Mouse (Mus musculus) intestine, embryonic 16.5 days (tissue): ENCODE results near the gene Ino80b. TPM values are rescaled to one million over a fixed set of nuclear protein-coding genes. Genes with fewer than 3 reads are reported as not detected.
"Not testable (repeated sequence)": the region's sequence is repeated elsewhere in the genome, so short reads cannot be mapped to it uniquely, and the experiment has no call there.

Experiments used
- ATAC-seq: fragments of 200-750 bp; cut with Nextera tagmentation; 2 replicates; pipeline ENCODE4 v1.8.0; 2017; ENCODE audit warnings: moderate TSS enrichment, moderate library complexity
- H3K27ac ChIP-seq: fragments of 300-500 bp; sonication (generic); 2 replicates; pipeline ENCODE4 v1.5.1; 2014; ENCODE audit warnings: mild to moderate bottlenecking, low read length
- H3K27me3 ChIP-seq: fragments of 300-500 bp; sonication (generic); replicated peaks from 2 replicates; pipeline ENCODE4 v1.6.1; 2014; ENCODE audit warnings: low read length, control low read depth, mixed read lengths; ENCODE audit not compliant: control insufficient read depth, insufficient read depth
- H3K36me3 ChIP-seq: fragments of 300-500 bp; sonication (generic); 2 replicates; pipeline ENCODE4 v1.6.1; 2014; ENCODE audit warnings: low read length, control low read depth; ENCODE audit not compliant: control insufficient read depth, insufficient read depth
- H3K4me1 ChIP-seq: fragments of 300-500 bp; sonication (generic); 2 replicates; pipeline ENCODE4 v1.6.1; 2014; ENCODE audit warnings: low read length, control low read depth, mixed read lengths; ENCODE audit not compliant: control insufficient read depth, insufficient read depth
- H3K4me2 ChIP-seq: fragments of 300-500 bp; sonication (generic); 2 replicates; pipeline ENCODE4 v1.6.1; 2014; ENCODE audit warnings: low read depth, low read length, control low read depth
- H3K4me3 ChIP-seq: fragments of 300-500 bp; sonication (generic); 2 replicates; pipeline ENCODE4 v1.5.1; 2014; ENCODE audit warnings: mild to moderate bottlenecking, low read length
- H3K9ac ChIP-seq: fragments of 300-500 bp; sonication (generic); 2 replicates; pipeline ENCODE4 v1.6.1; 2014; ENCODE audit warnings: low read depth, low read length
- H3K9me3 ChIP-seq: fragments of 300-500 bp; sonication (generic); 2 replicates; pipeline ENCODE4 v1.6.1; 2016; ENCODE audit warnings: low read length, control low read depth; ENCODE audit not compliant: control insufficient read depth
- WGBS: fragments of 180-500 bp; shearing (Covaris S2); extraction: QIAGEN DNeasy Blood & Tissue Kit; methylation state at CpG from one replicate; pipeline ENCODE4 v1.1.7; 2014; 5-methylcytosine and 5-hydroxymethylcytosine counted together
- polyA plus RNA-seq: library from polyadenylated mRNA; unstranded; fragments of >200 nt; fragmentation: Nextera tagmentation; extraction: Ambion mirVana; gene quantifications from 2 replicates; pipeline ENCODE4 v1.2.1, GENCODE M21; 2015

The Ino80b gene
- polyA plus RNA-seq, 1 experiment from 2014 or later = 8.2 TPM

DNA sequence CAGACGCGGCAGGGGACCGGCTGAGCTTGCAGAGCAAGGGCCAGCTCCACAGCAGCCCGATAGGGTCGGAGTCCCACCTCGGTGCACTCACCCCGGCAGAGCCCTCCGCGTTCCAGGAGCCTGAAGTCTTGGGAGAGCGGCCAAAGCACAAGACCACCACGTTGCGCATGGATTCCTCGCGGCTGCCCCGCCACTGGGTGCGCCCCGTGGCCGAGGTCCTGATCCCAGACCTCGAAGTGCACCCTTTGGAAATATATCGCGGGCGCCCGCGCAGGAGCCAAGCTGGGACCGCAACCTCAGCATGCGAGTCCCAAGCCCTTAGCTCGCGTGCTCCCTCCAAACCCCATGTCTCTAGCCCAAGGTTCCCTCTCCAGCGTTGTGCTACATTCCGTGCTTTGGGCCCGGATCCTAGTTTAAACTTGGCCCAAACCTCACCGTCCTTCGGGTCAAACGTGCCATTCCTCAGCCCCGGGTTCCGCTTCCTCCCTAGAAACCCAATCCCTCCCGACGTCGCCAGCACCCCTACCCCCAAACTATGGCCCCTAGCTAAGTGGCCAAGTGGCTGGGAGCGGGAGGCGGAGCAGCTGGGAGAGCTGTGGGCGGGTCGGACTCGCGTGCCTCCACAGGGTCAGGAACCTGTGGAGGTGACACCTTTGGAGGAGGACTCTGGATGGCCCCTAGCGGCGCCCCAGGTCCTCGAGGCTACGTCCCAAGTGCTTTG lies 36.9 kb upstream of the Ino80b start:
- no peaks in the 10 kb centered on the region for H3K9me3 ChIP-seq
- under 1% methylated on average over 49 of the region's 49 CpGs for WGBS
- no peaks in the 10 kb centered on the region for H3K36me3 ChIP-seq
- peak overlapping the region; percentile 94 for H3K4me2 ChIP-seq
- peak; percentile 48 for ATAC-seq
- peak overlapping the region; percentile 68 for H3K9ac ChIP-seq
- peaks cover 13% of the 10 kb centered on the region; the same call in 1 of the 2 replicates for H3K27me3 ChIP-seq
- H3K4me1 ChIP-seq = peaks cover 13% of the 10 kb centered on the region
- no peak overlapping the region for H3K27ac ChIP-seq
- H3K4me3 ChIP-seq = peak overlapping the region; percentile 50

DNA sequence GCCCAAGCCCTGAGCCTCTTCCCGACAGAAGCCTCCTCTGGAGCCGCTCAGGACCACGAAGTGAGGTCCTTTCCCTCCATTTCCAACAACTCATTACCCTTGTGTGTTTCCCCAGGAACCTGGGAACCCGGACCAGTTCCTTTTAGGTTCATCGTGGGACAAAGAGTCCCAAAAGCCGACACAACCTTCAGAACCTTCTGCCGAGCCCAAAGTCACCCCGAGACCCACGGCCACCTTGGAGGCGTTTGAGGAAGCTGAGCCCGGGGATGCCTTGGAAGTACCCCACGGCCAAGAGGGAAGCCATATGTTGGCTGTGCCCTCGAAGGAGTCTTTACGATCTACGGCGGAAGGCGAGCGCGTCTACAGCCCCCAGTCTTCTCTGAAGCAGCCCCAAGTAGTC lies 36.2 kb upstream of the Ino80b start:
- no peak for ATAC-seq
- no peaks in the 10 kb centered on the region for H3K36me3 ChIP-seq
- H3K4me1 ChIP-seq = peaks cover 10% of the 10 kb centered on the region
- H3K9ac ChIP-seq = peak overlapping the region; percentile 68
- H3K27ac ChIP-seq = no peak overlapping the region
- H3K27me3 ChIP-seq = peaks cover 13% of the 10 kb centered on the region; the same call in 1 of the 2 replicates
- 16% methylated on average over 19 of the region's 19 CpGs for WGBS
- peak overlapping the region; percentile 94 for H3K4me2 ChIP-seq
- H3K4me3 ChIP-seq = peak overlapping the region; percentile 50
- no peaks in the 10 kb centered on the region for H3K9me3 ChIP-seq

DNA sequence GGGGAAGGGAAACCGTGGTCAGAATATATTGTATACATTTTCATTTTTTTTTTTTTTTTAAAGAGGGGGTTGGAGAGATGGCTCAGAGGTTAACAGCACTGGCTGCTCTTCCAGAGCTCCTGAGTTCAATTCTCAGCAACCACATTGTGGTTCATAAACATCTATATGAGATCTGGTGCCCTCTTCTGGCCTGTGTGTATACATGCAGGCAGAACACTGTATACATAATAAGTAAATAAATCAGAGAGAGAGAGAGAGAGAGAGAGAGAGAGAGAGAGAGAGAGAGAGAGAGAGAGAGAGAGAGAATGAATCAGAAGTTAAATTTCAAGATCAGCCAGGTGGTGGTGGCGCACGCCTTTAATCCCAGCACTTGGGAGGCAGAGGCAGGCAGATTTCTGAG lies 34.2 kb upstream of the Ino80b start:
- not testable (repeated sequence) for H3K4me3 ChIP-seq, H3K27ac ChIP-seq, H3K36me3 ChIP-seq, H3K9me3 ChIP-seq, H3K9ac ChIP-seq, ATAC-seq, H3K4me2 ChIP-seq
- WGBS = 18% methylated on average over 3 of the region's 3 CpGs
- Histone ChIP-seq H3K4me1 (peaks cover 14% of the 10 kb centered on the region), H3K27me3 (peaks cover 13% of the 10 kb centered on the region; the same call in 1 of the 2 replicates)

DNA sequence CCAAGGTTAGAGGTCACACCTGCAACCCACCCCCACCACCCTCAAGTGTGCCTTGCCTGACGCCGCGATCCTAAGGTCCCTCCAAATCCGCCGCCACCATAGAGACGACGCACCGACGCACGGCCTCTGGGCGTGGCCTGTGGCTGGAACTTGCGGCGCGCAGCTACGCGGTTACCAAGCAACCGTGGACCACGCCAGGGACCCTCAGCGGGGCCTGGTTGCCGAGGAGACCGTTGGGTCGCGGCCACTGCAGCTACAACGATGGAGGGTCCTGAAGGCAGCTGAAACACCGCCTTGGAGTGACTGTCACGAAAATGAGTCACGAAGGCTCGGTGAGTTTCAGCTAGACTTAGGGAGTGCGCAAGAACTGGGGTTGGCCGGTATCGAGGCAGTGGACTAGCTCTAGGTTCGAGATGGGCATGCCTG lies 31.0 kb upstream of the Ino80b start, which contains the start of the genes Wdr54 and 1700003E16Rik:
Wdr54 (minus strand) TSS at position 139 of the 426 bp plus-strand sequence.
1700003E16Rik (plus strand) TSS at position 146 of the 426 bp plus-strand sequence.
- Histone ChIP-seq H3K4me2 (peak within 1 kb of the TSS; percentile 91), H3K9ac (peak within 1 kb of the TSS; percentile 60), H3K36me3 (0 out of 2 replicates have a peak, but pooled peaks cover 3% of the 10 kb centered on the region), H3K27me3 (peaks cover 7% of the 10 kb centered on the region; the same call in 1 of the 2 replicates), H3K4me3 (peak within 1 kb of the TSS; percentile 64), H3K27ac (no peak within 1 kb of the TSS), H3K4me1 (peaks cover 3% of the 10 kb centered on the region; the same call in 1 of the 2 replicates), H3K9me3 (no peaks in the 10 kb centered on the region)
- ATAC-seq = peak; percentile 69
- 2% methylated on average over 32 of the region's 32 CpGs for WGBS

DNA sequence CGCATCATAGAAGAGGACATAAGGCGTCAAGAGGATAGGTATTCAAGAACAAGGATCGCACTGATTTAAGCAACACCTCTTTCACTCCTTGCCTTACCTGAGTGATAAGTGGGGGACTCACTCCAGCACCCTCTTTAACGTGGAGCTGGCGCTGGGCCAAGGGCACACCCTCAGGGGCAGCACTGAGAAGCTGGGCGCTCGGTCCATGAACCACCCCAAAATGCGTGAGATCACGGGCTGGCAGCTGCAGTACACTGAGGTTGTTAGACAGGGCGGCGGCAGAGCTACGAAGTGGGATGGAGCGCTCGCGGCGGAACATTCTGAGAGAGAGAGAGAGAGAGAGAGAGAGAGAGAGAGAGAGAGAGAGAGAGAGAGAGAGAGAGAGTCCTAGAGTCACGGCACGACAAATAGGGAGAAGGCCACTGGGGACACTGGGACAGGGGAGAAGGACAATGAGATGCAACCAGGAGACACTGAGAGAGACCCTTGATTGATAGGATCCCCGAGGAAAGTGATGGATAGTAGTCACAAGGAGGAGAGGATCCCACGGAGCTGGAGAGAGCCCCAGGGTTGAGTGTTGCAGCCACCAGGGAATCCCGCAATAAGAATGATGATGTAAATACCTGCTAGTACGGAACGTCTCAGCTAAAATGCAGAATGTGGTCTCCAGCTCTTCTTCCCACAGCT lies 30.5 kb upstream of the Ino80b start:
- 10% methylated on average over 23 of the region's 23 CpGs for WGBS
- H3K4me3 ChIP-seq = peak overlapping the region; percentile 64
- ATAC-seq = no peak; the same call in 1 of the 2 replicates
- H3K36me3 ChIP-seq = peaks cover 3% of the 10 kb centered on the region; the same call in 1 of the 2 replicates
- H3K4me1 ChIP-seq = peaks cover 3% of the 10 kb centered on the region; the same call in 1 of the 2 replicates
- peaks cover 2% of the 10 kb centered on the region; the same call in 1 of the 2 replicates for H3K27me3 ChIP-seq
- no peak overlapping the region for H3K27ac ChIP-seq
- H3K4me2 ChIP-seq = peak overlapping the region; percentile 91
- H3K9ac ChIP-seq = peak overlapping the region; percentile 60
- no peaks in the 10 kb centered on the region for H3K9me3 ChIP-seq

DNA sequence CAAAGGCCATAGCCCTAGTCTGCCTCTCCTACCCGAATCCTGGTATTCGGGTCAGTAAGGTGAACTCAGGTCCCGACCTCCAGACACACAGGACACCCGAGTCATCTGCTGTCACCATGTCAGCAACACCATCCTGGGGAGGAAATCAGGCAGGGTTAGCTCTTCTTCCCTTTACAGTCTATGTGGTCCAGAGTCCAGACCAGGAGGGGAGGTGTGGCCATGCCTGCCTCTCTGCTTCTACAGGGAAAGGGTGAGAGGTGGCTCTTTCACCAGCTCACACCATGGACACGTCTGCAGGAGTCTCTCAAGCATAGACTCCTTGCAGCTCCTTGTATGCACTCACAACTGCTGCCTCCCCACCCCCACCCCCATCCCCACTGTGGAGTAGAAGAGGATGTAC lies 28.3 kb upstream of the Ino80b start:
- no peak overlapping the region for H3K4me2 ChIP-seq
- WGBS = 71% methylated on average over 5 of the region's 5 CpGs

DNA sequence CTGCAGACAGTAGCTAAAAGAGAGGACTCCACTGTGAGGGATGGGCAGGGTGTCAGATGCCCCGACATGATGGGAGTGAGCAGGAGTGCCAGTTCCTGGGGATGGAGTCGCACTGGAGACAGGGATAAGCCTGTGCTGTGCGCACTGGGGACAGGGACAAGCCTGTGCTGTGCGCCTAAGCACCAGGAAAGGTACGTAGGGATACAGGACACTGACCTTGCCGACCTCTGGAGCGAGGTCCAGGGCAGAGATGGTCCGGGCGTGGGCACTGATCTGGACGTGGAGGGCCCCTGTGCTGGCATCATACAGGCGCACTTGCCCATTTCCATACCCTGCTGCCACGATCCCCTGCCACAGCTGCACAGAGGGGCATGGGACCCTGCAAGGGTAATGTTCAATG lies 27.8 kb upstream of the Ino80b start:
- peaks cover 3% of the 10 kb centered on the region; the same call in 1 of the 2 replicates for H3K4me1 ChIP-seq
- H3K27me3 ChIP-seq = no peaks in the 10 kb centered on the region
- H3K9me3 ChIP-seq = no peaks in the 10 kb centered on the region
- no peak overlapping the region for H3K4me3 ChIP-seq
- ATAC-seq = no peak
- WGBS = 81% methylated on average over 12 of the region's 12 CpGs
- H3K4me2 ChIP-seq = no peak overlapping the region
- no peak overlapping the region for H3K27ac ChIP-seq
- H3K9ac ChIP-seq = no peak overlapping the region
- H3K36me3 ChIP-seq = peaks cover 6% of the 10 kb centered on the region; the same call in 1 of the 2 replicates

More for the DNA sequence above, 28.3 kb upstream of the Ino80b start:
- no peak overlapping the region for H3K9ac ChIP-seq
- H3K9me3 ChIP-seq = no peaks in the 10 kb centered on the region
- no peak overlapping the region for H3K27ac ChIP-seq
- H3K36me3 ChIP-seq = peaks cover 6% of the 10 kb centered on the region; the same call in 1 of the 2 replicates
- H3K4me3 ChIP-seq = no peak overlapping the region
- peaks cover 3% of the 10 kb centered on the region; the same call in 1 of the 2 replicates for H3K4me1 ChIP-seq
- peak; percentile 75 for ATAC-seq
- H3K27me3 ChIP-seq = no peaks in the 10 kb centered on the region

DNA sequence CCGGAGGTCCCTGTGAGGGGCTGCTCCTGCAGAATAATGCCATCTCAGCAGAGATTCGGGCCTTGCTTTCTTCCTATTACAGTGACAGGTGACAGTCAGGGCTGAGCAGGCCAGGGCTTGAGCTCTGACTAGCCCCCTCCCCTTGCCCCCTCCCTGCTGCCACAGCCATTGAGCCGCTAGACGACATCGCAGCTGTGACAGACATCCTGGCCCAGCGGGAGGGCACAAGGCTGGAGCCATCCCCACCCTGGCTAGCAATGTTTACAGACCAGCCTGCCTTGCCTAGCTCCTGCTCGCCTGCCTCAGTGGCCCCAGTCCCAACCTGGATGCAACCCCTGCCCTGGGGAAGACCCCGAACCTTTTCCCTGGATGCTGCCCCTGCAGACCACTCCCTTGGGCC lies 26.5 kb upstream of the Ino80b start:
- no peaks in the 10 kb centered on the region for H3K9me3 ChIP-seq
- no peak overlapping the region for H3K27ac ChIP-seq
- no peak overlapping the region for H3K4me2 ChIP-seq
- H3K36me3 ChIP-seq = peaks cover 11% of the 10 kb centered on the region; the same call in 1 of the 2 replicates
- no peak overlapping the region for H3K4me3 ChIP-seq
- peaks cover 3% of the 10 kb centered on the region; the same call in 1 of the 2 replicates for H3K4me1 ChIP-seq
- H3K27me3 ChIP-seq = no peaks in the 10 kb centered on the region
- H3K9ac ChIP-seq = no peak overlapping the region
- ATAC-seq = no peak
- 40% methylated on average over 8 of the region's 8 CpGs for WGBS

DNA sequence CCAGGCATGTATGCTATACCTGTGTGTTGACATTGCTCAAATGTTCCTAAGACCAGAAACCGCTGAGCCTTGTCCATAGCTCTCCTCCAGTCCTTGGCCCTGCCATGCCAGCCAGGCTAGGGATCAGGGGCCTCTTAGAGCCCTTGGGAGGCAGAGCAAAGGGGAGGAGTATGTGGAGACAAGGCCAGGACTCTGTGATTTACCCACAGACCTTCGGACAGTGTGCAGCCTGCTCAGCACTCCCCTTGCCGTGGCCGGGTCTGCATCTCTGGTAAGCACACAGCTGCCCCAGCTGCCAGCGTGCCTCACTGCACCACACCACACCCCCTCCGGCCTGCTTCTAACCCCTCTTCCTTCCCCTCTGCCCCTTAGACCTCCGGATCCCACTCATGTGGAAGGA lies 22.0 kb upstream of the Ino80b start:
- ATAC-seq = no peak
- Histone ChIP-seq H3K27me3 (no peaks in the 10 kb centered on the region), H3K9me3 (no peaks in the 10 kb centered on the region), H3K9ac (no peak overlapping the region), H3K4me2 (no peak overlapping the region), H3K4me3 (no peak overlapping the region), H3K4me1 (peaks cover 6% of the 10 kb centered on the region), H3K36me3 (peaks cover 8% of the 10 kb centered on the region; the same call in 1 of the 2 replicates), H3K27ac (no peak overlapping the region)
- WGBS = 61% methylated on average over 7 of the region's 7 CpGs
